Mouse (Mus musculus): Measurements from ENCODE around the gene D330020A13Rik.
"Not testable (repeated sequence)": the region's sequence is repeated elsewhere in the genome, so short reads cannot be mapped to it uniquely, and the experiment has no call there.

Gene D330020A13Rik

GRCm38 (mm10) chr6:120294056-120294784 lies at the start of gene D330020A13Rik, which contains the start of gene B4galnt3:
TSS of gene D330020A13Rik (plus strand) at chr6:120294364.
TSS of gene B4galnt3 (minus strand) at chr6:120294559.
- no peak for DNase-seq (ENCODE audit: low read depth)

DNA sequence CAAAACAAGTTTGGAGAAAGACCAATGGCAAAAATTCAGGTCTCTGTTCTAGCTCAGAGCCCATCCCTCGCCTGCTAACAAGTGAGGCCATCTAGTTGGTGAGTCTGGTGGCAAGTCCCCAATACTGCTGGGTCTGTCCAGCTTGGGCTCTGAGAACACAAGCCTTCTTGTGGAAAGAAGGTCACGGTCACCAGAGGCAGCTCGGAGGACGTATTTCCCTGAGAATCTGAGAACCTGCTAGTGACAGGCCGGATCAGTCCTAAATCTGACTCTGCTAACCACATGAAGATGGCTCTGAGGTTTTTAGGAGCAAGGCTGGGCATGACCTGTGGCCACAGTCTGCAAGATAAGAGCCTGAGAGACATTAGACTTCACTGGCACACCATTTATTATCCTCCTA lies 47.5 kb upstream of the D330020A13Rik start:
- no peak for DNase-seq (ENCODE audit: low read depth)

DNA sequence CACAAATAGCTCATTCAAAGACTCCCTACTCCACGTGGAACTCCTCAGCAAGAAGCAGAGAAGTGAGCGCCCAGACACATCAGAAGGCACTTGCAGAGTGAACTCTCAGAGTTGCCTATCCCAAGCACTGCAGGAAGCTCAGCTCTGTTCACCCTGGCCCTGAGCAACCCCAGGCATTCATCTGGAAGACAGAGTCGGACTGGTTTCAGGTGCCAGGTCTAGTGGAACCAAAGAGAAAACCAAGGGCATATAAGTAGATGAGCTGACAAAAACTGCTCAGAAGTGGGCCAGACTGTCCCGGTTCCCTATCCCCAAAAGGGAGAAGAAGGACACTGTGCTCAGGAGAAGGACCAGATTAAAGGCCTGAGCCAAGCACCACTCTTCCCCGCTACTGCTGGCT lies 44.3 kb upstream of the D330020A13Rik start:
- DNase-seq (ENCODE audit: low read depth), result no peak

DNA sequence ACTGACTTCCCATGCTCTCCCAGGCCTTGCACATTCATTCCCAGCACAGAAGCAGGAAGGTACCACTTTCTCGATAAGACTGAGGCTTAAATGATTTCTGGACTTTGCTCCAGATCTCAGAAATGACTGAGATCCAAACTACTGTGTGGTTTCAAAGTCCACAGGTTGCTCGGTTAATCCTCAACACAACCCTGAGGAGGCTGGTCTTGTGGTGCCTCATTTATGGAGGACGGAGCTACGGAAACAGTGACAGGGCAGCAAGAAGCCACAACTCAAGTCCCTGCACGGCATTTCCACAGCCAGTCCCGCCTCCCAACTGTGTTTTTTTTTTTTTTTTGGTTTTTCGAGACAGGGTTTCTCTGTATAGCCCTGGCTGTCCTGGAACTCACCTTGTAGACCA lies 43.2 kb upstream of the D330020A13Rik start:
- DNase-seq (ENCODE audit: low read depth), result no peak

GRCm38 (mm10) chr6:120252741-120253140 lies 41.4 kb upstream of the D330020A13Rik start:
- no peak for DNase-seq (ENCODE audit: low read depth)

DNA sequence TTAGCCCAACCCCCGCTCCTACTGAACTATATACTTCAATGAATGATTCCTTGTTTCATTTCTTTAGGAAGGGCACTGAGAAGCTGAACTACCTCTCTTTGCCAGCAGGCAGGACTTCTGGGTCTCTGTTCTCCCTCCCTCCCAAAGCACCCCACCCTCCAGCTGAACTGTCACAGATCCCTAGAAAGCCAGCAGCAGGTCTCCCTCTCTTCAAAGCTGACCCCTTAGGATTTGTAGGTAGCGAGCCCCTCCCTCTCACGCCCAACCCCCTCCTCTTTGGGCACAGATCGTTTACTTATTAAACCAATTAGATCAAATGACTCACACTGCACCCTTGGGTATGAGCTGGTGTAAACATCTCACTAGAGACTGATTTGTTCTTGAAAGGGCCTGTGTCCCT lies 39.5 kb upstream of the D330020A13Rik start:
- no peak for DNase-seq (ENCODE audit: low read depth)

DNA sequence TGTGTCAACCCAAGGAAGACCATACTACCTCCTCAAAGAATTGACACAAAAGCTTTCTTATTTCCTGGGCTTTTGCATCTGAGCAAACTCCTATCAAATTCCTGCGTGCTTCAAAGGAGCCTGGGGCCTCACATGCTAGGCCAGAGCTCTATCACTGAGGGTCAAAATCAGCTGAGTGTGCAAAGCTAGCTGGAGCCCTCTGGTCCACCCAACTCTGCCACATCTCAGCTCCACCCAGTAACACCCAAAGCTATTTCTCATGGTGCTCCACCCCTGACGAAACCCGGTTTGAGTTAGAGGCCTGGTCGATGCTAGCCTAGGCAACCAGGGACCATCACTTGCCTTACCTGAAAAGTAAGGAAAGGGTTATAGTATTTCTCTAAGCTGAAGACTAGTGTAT lies 39.0 kb upstream of the D330020A13Rik start:
- DNase-seq (ENCODE audit: low read depth), result no peak

GRCm38 (mm10) chr6:120255701-120256100 lies 38.5 kb upstream of the D330020A13Rik start:
- DNase-seq (ENCODE audit: low read depth), result no peak

DNA sequence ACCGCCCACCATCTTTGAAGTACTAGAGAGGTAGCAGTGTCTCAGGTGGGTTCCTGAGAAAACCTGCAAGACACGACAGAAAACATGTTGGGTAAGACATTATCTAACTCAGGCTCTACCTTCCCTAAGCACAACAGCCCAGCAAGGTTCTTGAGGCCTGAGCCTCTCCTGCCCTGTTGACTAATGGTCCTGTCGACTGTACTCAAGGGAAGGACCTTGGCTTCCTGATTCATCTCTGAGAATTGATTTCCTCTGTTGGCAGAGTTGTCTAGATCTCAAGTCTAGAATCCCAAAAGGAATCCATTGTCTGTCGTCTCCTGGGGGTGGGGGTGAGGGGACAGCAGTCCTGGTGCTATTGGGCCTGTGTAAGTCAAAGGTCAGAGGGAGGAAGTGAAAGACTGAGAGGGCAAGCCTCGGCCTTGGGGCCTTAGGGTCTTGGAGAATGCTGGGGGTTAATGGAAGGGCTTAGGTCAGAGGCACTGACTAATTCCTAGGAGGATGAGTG lies 37.7 kb upstream of the D330020A13Rik start:
- DNase-seq (ENCODE audit: low read depth), result no peak

- DNase-seq (ENCODE audit: low read depth), result no peak
Measured at GRCm38 (mm10) chr6:120259481-120259880, 34.7 kb upstream of the D330020A13Rik start.

DNA sequence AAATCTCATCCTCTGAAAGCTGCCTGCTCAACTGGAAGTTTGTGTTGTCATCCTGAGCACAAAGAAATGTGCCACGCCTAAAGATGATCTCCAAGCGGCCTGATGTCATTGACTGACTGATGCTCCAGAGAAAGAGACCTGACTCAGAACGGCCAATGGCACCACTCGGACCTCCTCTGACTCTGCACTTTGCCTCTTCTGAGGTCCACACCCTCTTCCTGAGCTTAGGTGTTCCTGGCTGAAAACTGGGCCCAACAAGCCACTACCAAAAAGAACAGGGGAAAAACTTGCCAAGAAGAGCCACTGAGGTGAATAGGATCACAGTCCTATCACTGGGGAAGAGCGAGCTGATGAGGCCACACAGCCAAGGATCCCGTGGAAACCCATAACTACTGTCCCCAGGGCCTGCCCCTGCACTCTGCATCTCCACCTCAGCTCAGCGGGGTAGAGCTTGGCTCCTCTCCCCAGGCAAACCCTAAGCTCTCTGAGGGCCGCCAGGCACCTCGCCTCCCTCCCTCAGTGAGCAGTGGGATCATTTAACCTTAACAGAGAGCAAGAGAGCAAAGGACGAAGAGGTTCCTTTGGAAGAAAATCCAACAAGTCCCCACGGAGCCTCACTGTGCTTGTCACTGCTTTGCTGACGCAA lies 31.2 kb upstream of the D330020A13Rik start:
- no peak for DNase-seq (ENCODE audit: low read depth)

DNA sequence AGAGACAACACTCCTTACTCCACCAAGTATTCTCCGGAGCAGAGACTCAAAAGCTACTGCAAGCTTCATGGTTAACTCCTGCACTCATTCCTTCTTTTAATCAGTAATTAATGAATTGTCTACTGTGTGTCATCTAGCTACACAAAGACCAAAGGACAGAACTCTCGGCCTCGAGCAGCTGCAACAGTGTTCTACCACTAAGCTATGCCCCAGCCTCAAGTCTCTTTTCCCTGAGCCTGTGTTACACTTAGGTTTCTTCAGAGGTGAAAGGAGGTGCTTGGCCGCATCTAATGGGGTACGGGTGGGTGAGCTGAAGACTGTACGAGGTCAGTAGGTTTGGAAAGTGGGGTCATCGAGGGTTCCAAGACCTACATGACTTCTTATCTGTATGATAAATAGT lies 30.6 kb upstream of the D330020A13Rik start:
- no peak for DNase-seq (ENCODE audit: low read depth)

- DNase-seq (ENCODE audit: low read depth), result no peak
Measured at GRCm38 (mm10) chr6:120264151-120264550, 30.0 kb upstream of the D330020A13Rik start.

- DNase-seq (ENCODE audit: low read depth), result no peak
Measured at GRCm38 (mm10) chr6:120274181-120274580, 20.0 kb upstream of the D330020A13Rik start.

- DNase-seq (ENCODE audit: low read depth), result no peak
Measured at GRCm38 (mm10) chr6:120274887-120275286, 19.3 kb upstream of the D330020A13Rik start.

- DNase-seq (ENCODE audit: low read depth), result peak; percentile 38
Measured at GRCm38 (mm10) chr6:120275301-120275700, 18.9 kb upstream of the D330020A13Rik start.

GRCm38 (mm10) chr6:120276874-120277449 lies 17.2 kb upstream of the D330020A13Rik start:
- DNase-seq (ENCODE audit: low read depth), result no peak

DNA sequence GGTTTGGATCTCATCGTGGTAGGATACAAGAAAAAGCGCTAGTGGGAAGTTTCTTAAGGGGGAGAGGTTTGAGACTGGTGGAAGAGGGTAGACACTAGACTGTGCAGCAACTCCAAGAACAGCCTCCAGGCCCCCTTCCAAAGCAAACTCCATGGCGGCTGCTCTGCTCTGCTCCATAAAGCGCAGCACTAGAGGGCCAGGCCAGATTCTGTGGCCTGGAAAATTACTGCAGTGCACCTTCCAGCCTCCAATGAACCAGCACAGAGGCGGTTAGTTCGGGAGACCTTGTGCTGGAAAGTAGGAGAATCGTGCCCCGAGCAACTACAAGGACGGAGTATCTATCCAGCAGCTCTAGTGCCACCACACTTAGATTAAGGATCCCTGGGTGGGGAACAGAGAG lies 6.9 kb upstream of the D330020A13Rik start:
- DNase-seq (ENCODE audit: low read depth), result no peak

GRCm38 (mm10) chr6:120288541-120288940 lies 5.6 kb upstream of the D330020A13Rik start:
- no peak for DNase-seq (ENCODE audit: low read depth)

GRCm38 (mm10) chr6:120289430-120289829 lies 4.7 kb upstream of the D330020A13Rik start:
- no peak for DNase-seq (ENCODE audit: low read depth)

DNA sequence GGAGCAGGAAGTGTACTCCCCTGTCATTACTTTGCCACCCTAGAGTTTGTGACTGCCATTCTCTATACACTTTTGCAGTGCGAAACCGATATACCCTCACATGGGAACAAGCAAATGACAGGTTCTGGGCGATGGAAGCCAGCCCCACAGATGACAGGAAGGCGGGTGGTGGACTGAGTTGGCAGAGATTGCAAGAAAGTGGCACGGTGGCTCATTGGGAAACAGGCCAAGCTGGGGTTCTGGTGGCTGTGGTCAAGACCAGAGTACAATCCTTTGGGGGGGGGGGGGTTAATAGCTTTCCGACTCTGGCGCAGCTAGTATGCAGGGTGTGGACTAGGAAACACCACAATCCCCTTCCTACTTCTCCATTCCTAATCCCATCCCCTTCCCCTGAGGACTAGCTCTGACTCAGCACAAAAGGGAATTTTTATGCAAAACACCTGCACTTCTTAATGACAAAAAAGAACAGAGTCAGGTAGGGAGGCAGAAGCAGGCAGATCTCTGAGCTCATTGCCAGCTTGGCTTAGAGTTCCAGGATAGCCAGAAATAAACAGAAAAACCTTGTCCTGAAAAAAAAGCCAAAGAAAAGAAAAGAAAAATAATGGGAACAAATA lies 2.7 kb upstream of the D330020A13Rik start:
- DNase-seq (ENCODE audit: low read depth), result no peak

DNA sequence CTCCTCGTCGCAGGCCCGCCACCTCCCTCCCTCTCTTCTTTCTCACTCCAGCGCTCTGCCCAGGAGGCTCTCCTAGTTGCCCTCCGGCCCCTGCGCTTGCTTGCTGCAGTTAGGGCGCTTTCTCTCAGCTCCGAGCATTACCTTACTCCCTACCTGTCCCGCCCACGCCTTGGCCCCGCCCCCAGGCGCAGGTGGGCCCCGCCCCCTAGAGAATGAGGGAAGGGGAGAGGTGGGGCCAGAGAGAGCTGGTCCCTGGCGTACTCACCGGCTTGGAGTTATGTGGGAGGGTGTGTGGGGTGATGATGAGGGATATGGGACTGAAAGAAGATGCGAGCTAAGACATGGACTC lies 595 bp downstream of the D330020A13Rik start:
- DNase-seq (ENCODE audit: low read depth), result no peak

DNA sequence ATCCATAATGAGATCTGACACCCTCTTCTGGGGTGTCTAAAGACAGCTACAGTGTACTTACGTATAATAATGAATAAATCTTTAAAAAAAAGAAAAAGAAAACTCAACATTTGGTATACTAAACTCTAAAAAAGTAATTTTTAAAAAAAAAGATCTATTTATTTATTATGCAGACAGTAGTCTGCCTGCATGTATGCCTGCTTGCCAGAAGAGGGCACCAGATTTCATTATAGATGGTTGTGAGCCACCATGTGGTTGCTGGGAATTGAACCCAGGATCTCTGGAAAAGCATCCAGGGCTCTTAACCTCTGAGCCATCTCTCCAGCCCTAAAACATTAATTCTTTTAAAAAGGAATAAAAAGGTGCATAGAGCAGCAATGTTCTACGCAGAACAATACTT lies 2.4 kb downstream of the D330020A13Rik start:
- DNase-seq (ENCODE audit: low read depth), result not testable (repeated sequence)

Data from NIH3T3 (cell line).